Mouse (Mus musculus) ovary, postnatal 36 days (tissue): ENCODE measurements around the gene Gdpd4.

ENCODE experiments used
- DNase-seq: peaks from one replicate; pipeline ENCODE4 v3.0.0; 2022; ENCODE audit warnings: low spot score, mixed read lengths

Gene Gdpd4

DNA sequence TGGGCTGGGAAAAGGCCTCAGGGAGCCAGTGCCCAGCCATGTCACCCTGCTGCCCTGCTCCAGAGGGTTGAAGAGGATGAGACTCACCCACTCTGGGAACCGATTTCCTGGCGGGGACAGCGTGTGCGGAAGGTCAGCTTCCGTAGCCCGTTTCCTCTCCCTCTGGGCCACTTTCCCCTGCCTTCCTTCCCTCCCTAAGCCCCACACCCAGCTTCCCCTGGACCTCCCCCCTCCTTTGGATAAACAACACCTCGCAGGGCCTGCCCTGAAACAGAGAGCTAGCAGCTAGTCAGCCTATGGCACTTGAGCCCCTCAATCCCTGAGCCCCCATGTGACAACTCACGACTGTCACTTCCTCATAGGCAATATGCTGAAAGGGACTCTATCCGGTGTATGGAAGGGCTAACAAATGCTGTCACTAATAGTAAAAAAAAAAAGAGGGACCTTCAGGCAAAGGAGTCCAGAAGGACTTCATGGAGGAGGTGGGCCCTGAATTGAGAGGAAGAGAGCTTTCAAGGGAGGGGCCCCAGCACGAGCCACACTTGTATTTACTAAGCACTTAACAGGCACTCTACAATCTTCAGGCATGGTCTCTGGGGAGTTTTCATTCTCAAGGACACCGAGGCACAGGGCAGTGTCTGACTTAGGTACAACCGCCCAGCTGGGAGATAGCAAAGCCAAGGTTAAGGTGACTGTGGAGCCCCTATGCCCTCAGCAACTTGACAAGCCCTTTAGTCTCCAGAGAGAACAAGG, 165.0 kb downstream of the Gdpd4 start:
- no peak for DNase-seq

DNA sequence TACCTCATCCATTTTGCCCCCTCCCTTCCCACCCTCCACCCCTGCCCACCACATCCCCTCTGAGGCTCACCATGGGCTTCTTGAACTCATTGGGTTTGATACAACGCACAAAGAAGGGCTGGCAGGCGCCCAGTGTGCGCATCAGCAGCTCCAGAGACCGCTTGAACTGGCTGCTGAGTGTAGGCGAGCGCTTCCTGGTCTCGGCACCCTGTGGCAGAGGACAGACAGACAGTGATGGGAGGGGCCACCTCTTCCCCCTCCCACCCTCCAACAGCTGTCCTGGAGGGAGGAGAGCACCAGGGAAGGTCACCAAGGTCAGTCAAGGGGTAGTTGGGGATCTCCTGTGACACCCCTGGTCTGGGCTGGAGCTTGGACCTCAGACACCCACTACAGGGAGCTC, 165.6 kb downstream of the Gdpd4 start:
- DNase-seq: no peak

DNA sequence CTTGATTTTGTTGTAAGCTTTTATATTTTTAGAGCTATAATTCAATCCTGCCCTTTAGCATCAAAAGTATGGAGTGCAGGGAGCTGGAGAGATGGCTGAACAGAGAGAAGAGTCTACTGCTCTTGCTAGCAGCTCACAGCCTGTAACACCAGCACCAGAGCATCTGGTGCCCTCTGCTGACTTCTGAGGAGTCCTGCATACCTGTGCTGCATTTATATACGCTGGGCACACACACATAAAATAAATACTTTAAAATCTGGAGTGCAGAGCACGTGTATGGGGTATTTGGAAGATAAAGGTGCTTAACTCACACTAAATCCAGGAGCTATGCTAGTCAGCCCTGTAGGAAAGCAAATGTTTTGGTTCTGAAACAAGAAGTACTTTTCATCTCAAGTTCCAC, 166.6 kb downstream of the Gdpd4 start:
- DNase-seq: no peak

DNA sequence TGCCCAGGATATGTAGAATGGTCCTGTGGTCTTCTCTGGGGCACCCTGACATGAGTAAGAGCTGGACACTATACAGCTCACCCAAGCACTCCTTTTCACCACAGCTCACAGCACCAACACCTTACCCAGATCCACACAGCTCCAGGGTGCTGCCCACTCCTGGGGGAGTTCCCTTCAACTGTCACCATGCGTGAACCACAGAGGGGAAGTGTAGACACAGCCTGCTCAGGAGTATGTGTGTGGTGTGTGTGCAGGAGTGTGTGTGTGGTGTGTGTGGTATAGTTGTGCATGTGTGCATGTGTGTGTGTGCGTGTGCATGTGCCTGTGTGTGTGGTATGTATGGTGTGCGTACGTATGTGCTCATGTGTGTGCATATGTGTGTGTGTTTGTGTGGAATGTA, 176.1 kb downstream of the Gdpd4 start:
- no peak for DNase-seq

DNA sequence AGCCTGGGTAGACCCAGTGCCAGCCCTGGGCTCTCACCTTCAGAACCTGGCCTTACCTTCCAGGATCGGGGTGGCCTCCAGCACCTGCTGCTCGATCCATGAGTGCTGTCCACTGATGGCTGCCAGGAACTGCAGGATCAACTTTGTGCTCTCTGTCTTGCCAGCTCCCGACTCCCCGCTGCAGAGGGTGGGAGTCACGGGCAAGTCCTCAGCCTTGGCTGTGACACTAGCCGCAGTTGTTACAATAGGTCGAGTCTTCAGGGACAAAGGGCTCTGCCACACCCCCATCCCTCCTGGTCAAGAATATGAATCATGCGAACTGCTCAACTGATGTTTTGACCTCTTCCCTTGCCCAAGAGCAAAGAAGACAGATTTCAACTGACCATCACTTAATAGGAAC, 177.8 kb downstream of the Gdpd4 start:
- no peak for DNase-seq
